Comparison of ENCODE assay signal across 9 mouse cellular contexts in genomic region chr5:111674976-111675672, GRCm38 (mm10). TPM values are rescaled to one million over a fixed set of nuclear protein-coding genes. Genes with fewer than 3 reads are reported as not detected.
DNase-seq lines count a peak whose midpoint lies in the region; ATAC-seq and TF ChIP-seq lines count a peak whose summit lies in the region.
"Had no signal": no experiment of that assay in that cellular context is flagged by ENCODE, and none has a peak within 500 bp of the region (broad histone marks: within the 10 kb centered on the region; RNA-seq: fewer than 3 reads in every experiment).

No protein-coding gene starts in this region.

- H3K4me2 ChIP-seq in heart, embryonic 12.5 days: no peak overlapping the region
- no peak overlapping the region for H3K4me2 ChIP-seq in hindbrain, embryonic 11.5 days (replicated peaks; ENCODE audit: low read depth, low read length)
- H3K4me2 ChIP-seq in midbrain, embryonic 16.5 days (ENCODE audit: low read length): no peak overlapping the region

- 48% methylated on average over 6 of the region's 6 CpGs for WGBS in heart, embryonic 12.5 days
- WGBS in embryonic facial prominence, embryonic 10.5 days: 58% methylated on average over 6 of the region's 6 CpGs
- 54% methylated on average over 6 of the region's 6 CpGs for WGBS in hindbrain, embryonic 11.5 days
- WGBS in midbrain, embryonic 16.5 days: 61% methylated on average over 6 of the region's 6 CpGs

- H3K4me1 ChIP-seq in heart, embryonic 12.5 days (replicated peaks): peaks cover 41% of the 10 kb centered on the region
- H3K4me1 ChIP-seq in embryonic facial prominence, embryonic 10.5 days: peaks cover 72% of the 10 kb centered on the region
- peaks cover 22% of the 10 kb centered on the region for H3K4me1 ChIP-seq in hindbrain, embryonic 11.5 days (replicated peaks; ENCODE audit: control insufficient read depth, insufficient read depth, low read length)
- H3K4me1 ChIP-seq in midbrain, embryonic 16.5 days (ENCODE audit: control insufficient read depth, insufficient read depth, low read length): peaks cover 14% of the 10 kb centered on the region; the same call in 1 of the 2 replicates
- H3K4me1 ChIP-seq: megakaryocyte, embryonic 14.5 days had no signal

- no peaks in the 10 kb centered on the region for H3K36me3 ChIP-seq in heart, embryonic 12.5 days
- no peaks in the 10 kb centered on the region for H3K36me3 ChIP-seq in embryonic facial prominence, embryonic 10.5 days (replicated peaks)
- H3K36me3 ChIP-seq in hindbrain, embryonic 11.5 days (ENCODE audit: control insufficient read depth, insufficient read depth, low read length): no peaks in the 10 kb centered on the region
- no peaks in the 10 kb centered on the region for H3K36me3 ChIP-seq in midbrain, embryonic 16.5 days (ENCODE audit: control insufficient read depth, insufficient read depth, low read length)

- no peak for TF ChIP-seq CTCF in layer of hippocampus, adult 2 months (conservative IDR thresholded peaks at IDR 0.05)

- DNase-seq in heart, postnatal 25 days (ENCODE audit: low spot score): no peak
- DNase-seq in embryonic facial prominence, embryonic 10.5 days (ENCODE audit: low spot score): no peak
- DNase-seq in hindbrain, embryonic 11.5 days (ENCODE audit: low spot score): no peak
- no peak for DNase-seq in layer of hippocampus, adult 2 months (ENCODE audit: low spot score in 2 of 2)
- no peak for DNase-seq in left cerebral cortex, postnatal 14 days (ENCODE audit: low spot score in 2 of 2)
- DNase-seq in cerebellum, adult 9-11 months: no peak

- H3K9ac ChIP-seq in heart, embryonic 12.5 days: no peak overlapping the region
- H3K9ac ChIP-seq in hindbrain, embryonic 11.5 days (ENCODE audit: low read depth, low read length): peak overlapping the region; percentile 32; the same call in 1 of the 2 replicates
- no peak overlapping the region for H3K9ac ChIP-seq in midbrain, embryonic 16.5 days (ENCODE audit: low read depth, low read length)

- peak overlapping the region; percentile 76 for H3K27ac ChIP-seq in heart, embryonic 12.5 days (ENCODE audit: poor library complexity, severe bottlenecking)
- peak overlapping the region; percentile 79 for H3K27ac ChIP-seq in embryonic facial prominence, embryonic 10.5 days (replicated peaks)
- H3K27ac ChIP-seq in hindbrain, embryonic 11.5 days (ENCODE audit: low read depth, low read length): 0 out of 2 replicates have a peak overlapping the region, but pooled peaks have one; percentile 33
- H3K27ac ChIP-seq in midbrain, embryonic 16.5 days (ENCODE audit: low read length): peak overlapping the region; percentile 35; the same call in 1 of the 2 replicates
- H3K27ac ChIP-seq in layer of hippocampus, adult 2 months: no peak overlapping the region

- peak; percentile 10; the same call in 1 of the 2 replicates for ATAC-seq in heart, embryonic 12.5 days (ENCODE audit: insufficient number of reproducible peaks, low FRiP score)
- ATAC-seq in hindbrain, embryonic 11.5 days (ENCODE audit: low FRiP score): no peak
- no peak; the same call in 1 of the 2 replicates for ATAC-seq in midbrain, embryonic 16.5 days

- H3K27me3 ChIP-seq in heart, embryonic 12.5 days (replicated peaks): peaks cover 21% of the 10 kb centered on the region
- H3K27me3 ChIP-seq in embryonic facial prominence, embryonic 10.5 days (replicated peaks; ENCODE audit: low read depth, poor library complexity, severe bottlenecking): peaks cover 27% of the 10 kb centered on the region
- H3K27me3 ChIP-seq in hindbrain, embryonic 11.5 days (ENCODE audit: control insufficient read depth, insufficient read depth, low read length): no peaks in the 10 kb centered on the region
- H3K27me3 ChIP-seq in midbrain, embryonic 16.5 days (ENCODE audit: control insufficient read depth, insufficient read depth, low read depth, low read length): no peaks in the 10 kb centered on the region

- H3K4me3 ChIP-seq in heart, embryonic 12.5 days: no peak overlapping the region
- H3K4me3 ChIP-seq in embryonic facial prominence, embryonic 10.5 days: no peak overlapping the region
- H3K4me3 ChIP-seq in hindbrain, embryonic 11.5 days (ENCODE audit: low read depth, low read length): no peak overlapping the region
- H3K4me3 ChIP-seq in midbrain, embryonic 16.5 days (ENCODE audit: low read depth, low read length): no peak overlapping the region
- no peak overlapping the region for H3K4me3 ChIP-seq in layer of hippocampus, adult 2 months

- intact Hi-C loops in heart, postnatal 25 days (cut with DNase I): loop anchor here (2.0 to 5.0 kb wide), 2 partner anchors 50 to 208 kb away; no protein-coding TSS in a partner anchor
- intact Hi-C loops in left cerebral cortex, postnatal 14 days (cut with DNase I): no loop called here

- no peaks in the 10 kb centered on the region for H3K9me3 ChIP-seq in heart, embryonic 12.5 days (replicated peaks)
- H3K9me3 ChIP-seq in embryonic facial prominence, embryonic 10.5 days: no peaks in the 10 kb centered on the region
- no peaks in the 10 kb centered on the region for H3K9me3 ChIP-seq in hindbrain, embryonic 11.5 days (ENCODE audit: control insufficient read depth, low read length)
- H3K9me3 ChIP-seq in midbrain, embryonic 16.5 days (replicated peaks; ENCODE audit: control insufficient read depth, low read length, poor library complexity, severe bottlenecking): no peaks in the 10 kb centered on the region
- H3K9me3 ChIP-seq: megakaryocyte, embryonic 14.5 days had no signal

RNA-seq across cellular contexts. Expression of gene Gm26897, which starts 58.6 kb away (rescaled TPM):
- polyA plus RNA-seq in heart, embryonic 12.5 days (2016; fragmentation: Nextera tagmentation; extraction: Ambion mirVana): not detected in 2 replicates
- not detected for total RNA-seq in heart, postnatal 25 days (2021)
- polyA plus RNA-seq in embryonic facial prominence, embryonic 10.5 days (2016; fragmentation: Nextera tagmentation; extraction: Ambion mirVana): not detected in 2 replicates
- not detected in 2 replicates for polyA plus RNA-seq in hindbrain, embryonic 11.5 days (2014; fragmentation: Nextera tagmentation; extraction: Ambion mirVana)
- not detected in 2 replicates for polyA plus RNA-seq in midbrain, embryonic 16.5 days (2015; fragmentation: Nextera tagmentation; extraction: Ambion mirVana)
- not detected for total RNA-seq in layer of hippocampus, adult 2 months (2021)
- total RNA-seq in left cerebral cortex, postnatal 14 days (2021): not detected
